Mouse (Mus musculus) left cerebral cortex, adult 2 months (tissue): ENCODE measurements around the gene Gm973. TPM values are rescaled to one million over a fixed set of nuclear protein-coding genes. Genes with fewer than 3 reads are reported as not detected.

Source experiments
- DNase-seq, 2 experiments: peaks; one replicate each; pipeline ENCODE4 v3.0.0; 2021 to 2022; ENCODE audit warnings: low spot score in 2 of 2, mixed read lengths in 1 of 2; ENCODE audit errors: extremely low spot score in 1 of 2
- H3K27ac ChIP-seq: fragments of 200-600 bp; 2 replicates; pipeline ENCODE4 v1.8.1; 2022
- H3K4me3 ChIP-seq: fragments of 200-600 bp; 2 replicates; pipeline ENCODE4 v1.8.1; 2022
- CTCF ChIP-seq: fragments of 200-600 bp; IDR thresholded peaks from 2 replicates; pipeline ENCODE4 v1.8.1; 2022; ENCODE audit warnings: antibody characterized with exemption, mild to moderate bottlenecking, moderate library complexity
- intact Hi-C: fragments of 180-260 bp; cut with DNase I; formaldehyde crosslinking; loops from one replicate; pipeline ENCODE4 v1.15.1; 2025
- total RNA-seq, 2 experiments: library from RNA; stranded (reverse); gene quantifications; 2 replicates each; pipeline ENCODE4 v1.2.3; 2021

The Gm973 gene
- total RNA-seq, 2 experiments from 2014 or later = 9.1 to 14.9 TPM

DNA sequence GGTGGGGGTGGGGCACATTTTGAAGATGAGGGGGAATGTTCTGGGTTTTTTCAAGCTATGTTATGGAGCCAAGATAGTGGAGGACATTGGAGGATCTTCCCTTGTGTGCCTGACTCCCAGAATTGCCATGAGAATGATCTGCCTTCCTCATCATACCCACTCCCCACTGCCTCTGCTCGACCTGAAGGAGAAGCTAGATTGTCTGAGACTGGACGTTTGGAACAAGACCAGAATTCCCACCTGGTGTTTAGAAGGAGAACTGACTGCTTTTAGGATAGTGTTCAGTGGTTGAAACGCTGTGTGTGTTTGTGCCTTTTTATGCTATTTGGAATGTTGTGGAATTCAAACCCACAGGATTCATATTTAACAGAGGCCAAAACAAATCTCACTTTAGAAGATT, 8.7 kb downstream of the Gm973 start:
- no peak for TF ChIP-seq CTCF
- no peak for DNase-seq
- H3K4me3 ChIP-seq = no peak overlapping the region
- intact Hi-C loops = no loop called here
- H3K27ac ChIP-seq = no peak overlapping the region

DNA sequence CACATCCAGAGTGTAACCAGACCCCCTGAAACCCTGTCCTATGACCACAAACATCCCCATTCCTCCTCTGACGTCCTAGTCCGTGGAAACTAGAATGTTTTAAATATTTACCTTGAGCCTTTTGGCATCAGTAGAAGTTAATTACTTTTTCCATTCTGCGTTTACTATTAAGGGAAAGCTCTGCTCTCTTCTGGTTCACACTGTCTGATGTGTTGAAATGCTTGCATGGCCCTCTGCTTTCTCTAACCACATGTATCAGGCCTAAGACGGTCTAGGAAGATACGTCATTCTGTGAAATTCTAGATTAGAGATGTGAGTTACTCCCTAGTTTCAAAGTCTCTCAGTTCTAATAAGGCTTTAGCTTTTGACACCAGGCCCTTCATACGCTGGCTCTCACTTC, 11.2 kb downstream of the Gm973 start:
- no peak for DNase-seq
- H3K27ac ChIP-seq = no peak overlapping the region
- intact Hi-C loops = no loop called here
- no peak for TF ChIP-seq CTCF
- H3K4me3 ChIP-seq = no peak overlapping the region

DNA sequence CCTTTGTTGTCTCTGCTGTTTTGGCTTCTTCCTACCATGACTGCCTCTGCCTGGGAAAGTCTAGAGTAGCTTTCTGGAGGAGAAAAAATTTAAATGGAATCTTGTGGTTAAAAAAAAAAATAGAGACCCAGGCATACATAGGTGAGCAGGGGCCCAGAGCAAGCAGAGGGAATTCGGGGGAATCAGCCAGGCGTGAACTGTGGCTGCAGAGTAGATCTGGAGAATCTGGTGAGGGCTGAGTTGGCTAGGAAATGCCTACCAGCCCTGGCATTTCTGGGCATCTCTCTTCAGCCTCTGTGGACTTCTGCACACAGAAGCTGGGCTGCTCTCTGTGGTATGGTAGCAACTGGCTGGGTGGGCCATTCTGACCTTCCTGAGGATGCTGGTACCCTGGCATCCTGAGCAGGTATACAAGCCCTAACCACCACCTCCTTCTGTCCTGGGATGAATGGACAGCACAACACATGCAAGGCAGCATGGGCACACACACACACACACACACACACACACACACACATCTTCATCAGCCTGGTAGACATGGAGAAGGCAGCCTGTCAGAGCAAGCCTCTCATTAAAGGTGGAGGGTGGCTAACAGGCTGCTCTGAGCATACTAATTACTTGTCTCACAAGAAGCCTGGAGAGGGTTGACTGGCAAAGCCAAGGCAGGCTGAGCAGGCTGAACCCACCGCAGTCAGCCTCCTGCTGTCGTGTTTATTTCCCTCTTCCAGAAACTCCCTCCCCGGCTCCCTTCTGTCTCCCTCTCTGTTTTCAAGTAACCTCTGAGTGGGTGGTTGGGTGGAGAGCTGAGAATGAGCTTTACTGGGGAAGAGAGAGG, 19.1 kb downstream of the Gm973 start:
- TF ChIP-seq CTCF = no peak
- H3K27ac ChIP-seq = no peak overlapping the region
- no peak overlapping the region for H3K4me3 ChIP-seq
- intact Hi-C loops = no loop called here
- DNase-seq = peak; percentile 31

DNA sequence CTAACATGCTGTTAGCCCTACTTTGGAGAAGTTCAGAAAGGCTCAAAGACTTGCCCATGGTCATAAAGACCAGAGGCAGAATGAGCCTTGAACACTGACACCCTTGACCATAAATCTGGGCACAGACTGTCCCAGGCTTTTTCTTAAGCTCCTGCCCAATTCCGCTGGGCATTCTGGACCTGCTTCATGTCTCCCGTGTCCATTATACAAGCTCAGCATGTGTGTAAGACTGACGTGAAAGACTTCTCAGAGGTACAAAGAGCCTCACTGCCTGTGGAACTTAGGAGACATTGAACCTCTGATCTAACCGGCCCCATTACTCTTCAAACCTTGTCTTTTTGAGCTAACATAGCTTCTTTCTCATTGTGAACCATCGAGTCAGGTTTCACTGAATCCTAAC, 22.3 kb downstream of the Gm973 start:
- intact Hi-C loops = no loop called here
- TF ChIP-seq CTCF = no peak

DNA sequence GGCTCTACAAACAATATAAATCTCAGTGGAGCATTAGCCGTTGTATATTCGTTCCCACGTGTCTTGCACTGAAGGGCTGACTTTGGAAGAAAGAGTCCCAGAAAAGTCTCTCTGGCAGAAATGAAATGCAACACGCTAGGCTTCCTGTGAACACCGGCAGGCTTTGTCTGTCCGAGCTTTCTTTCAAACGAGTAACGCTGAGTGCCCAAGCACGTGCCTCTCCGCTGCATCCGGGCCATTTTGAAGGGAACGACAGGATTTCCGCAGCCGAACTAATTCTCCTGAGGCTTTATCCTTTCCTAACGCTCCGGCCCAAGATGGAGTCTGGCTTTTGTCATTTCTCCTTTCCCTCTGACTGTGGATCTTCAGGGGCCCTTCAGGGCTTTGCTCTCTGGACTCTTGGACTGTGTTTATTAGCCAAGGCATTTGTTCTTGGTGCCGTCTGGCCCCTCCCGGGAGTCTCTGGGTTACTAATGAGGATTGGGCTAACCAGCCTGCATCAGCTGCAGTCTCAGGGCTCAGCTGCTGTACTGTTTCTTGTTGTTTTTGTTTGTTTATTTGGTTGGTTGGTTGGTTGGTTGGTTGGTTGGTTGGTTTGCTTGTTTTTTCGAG, 24.6 kb downstream of the Gm973 start:
- Histone ChIP-seq H3K27ac (no peak overlapping the region), H3K4me3 (no peak overlapping the region)
- DNase-seq = no peak
- TF ChIP-seq CTCF = no peak
- intact Hi-C loops = no loop called here

More for the DNA sequence above, 22.3 kb downstream of the Gm973 start:
- H3K4me3 ChIP-seq = no peak overlapping the region
- no peak overlapping the region for H3K27ac ChIP-seq
- DNase-seq = no peak

DNA sequence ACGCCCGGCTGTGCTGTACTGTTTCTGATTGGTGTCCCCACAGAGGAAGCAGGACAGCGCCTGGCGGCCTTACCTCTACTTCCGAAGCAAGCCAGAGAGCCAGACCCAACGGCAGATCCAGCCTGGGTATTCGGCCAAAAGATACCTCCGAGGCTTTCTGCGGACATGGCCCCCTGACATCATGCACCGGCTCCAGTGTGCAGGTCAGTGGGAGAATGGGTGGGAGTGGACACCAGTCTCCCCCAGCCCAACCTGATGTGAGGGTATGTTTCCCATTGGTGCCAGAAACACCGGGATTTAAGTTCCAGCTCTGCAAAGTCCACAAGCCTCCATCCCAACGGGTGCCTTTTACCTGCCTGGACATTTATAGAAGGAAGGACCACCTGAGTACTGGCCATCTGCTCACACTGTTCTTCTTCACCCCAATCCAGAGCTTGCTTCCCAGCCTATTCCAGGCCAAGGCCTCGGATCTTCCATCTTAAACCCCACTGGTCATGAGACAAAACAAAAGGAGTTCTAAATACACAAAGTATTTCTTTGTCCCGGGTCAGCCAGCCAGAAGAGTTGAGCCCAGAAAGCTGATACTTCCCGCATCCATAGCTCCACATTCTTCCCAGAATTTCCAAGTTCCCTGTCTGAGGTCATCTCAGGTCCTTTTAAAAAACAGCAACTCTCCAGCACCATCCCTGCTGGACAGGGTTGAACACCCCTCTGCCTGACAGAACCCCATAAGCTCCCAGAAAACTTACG, 25.4 kb downstream of the Gm973 start:
- no peak overlapping the region for H3K4me3 ChIP-seq
- DNase-seq = no peak

DNA sequence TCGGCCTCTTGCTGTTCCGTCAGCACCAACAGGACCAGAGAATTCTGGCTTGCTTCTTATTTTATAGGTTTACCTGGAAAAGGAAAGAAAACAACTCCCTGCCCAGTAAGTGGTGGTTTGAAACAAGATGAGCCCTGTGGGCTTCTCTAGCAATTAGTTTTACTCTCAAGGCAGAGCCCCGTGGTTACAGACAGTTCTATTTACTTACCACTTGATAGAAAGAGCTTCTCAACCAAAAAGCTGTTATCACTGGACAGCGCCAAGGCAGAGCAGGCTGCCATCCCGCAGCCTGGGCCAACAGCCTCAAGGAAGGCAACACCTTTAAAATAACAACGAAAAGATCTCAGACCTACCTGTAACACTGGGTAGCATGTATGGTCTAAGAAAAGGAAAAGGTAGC, 26.2 kb downstream of the Gm973 start:
- no peak for TF ChIP-seq CTCF
- DNase-seq = no peak
- intact Hi-C loops = no loop called here
- Histone ChIP-seq H3K4me3 (no peak overlapping the region), H3K27ac (no peak overlapping the region)

More for the DNA sequence above, 25.4 kb downstream of the Gm973 start:
- no peak overlapping the region for H3K27ac ChIP-seq
- intact Hi-C loops = no loop called here
- TF ChIP-seq CTCF = no peak

DNA sequence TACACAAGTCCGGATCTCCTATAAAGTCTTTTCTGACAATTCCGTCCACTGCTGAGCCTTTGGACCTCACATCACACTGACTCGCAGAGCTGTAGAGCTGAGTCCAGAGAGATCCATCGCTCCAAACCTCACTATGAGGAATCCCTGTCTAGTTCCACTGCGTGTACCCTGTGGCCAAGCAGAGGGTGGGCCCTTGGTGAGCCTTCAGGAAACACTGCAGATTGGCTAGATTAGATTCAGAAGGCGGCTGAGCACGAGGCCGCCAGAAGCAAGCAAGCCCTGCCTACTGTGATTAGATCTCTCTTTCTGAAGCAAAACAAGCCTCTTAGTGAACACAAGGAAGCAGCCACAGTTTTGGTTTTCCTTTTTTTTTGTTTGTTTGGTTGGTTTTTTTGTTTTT, 27.8 kb downstream of the Gm973 start:
- intact Hi-C loops = no loop called here
- no peak for TF ChIP-seq CTCF
- no peak overlapping the region for H3K27ac ChIP-seq
- DNase-seq = no peak
- no peak overlapping the region for H3K4me3 ChIP-seq

DNA sequence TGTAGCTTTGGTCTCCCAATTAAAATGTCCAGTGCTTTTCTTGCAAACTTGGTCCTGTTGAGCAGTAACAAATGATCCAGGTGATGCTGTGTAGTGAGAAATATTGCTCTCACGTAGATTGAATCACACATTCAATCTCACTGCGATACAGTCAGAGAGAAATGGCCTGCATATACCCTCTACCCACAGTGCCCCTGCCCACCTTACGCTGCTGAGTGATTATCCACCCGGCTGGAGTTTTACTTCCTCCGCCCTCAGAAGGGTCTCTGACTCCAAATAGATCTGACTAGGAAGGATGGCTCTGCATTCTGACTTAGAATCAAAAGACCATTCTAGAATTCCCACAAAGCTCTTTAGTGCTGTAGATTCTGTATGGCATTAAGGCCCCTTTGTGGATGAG, 32.4 kb downstream of the Gm973 start:
- DNase-seq = no peak

DNA sequence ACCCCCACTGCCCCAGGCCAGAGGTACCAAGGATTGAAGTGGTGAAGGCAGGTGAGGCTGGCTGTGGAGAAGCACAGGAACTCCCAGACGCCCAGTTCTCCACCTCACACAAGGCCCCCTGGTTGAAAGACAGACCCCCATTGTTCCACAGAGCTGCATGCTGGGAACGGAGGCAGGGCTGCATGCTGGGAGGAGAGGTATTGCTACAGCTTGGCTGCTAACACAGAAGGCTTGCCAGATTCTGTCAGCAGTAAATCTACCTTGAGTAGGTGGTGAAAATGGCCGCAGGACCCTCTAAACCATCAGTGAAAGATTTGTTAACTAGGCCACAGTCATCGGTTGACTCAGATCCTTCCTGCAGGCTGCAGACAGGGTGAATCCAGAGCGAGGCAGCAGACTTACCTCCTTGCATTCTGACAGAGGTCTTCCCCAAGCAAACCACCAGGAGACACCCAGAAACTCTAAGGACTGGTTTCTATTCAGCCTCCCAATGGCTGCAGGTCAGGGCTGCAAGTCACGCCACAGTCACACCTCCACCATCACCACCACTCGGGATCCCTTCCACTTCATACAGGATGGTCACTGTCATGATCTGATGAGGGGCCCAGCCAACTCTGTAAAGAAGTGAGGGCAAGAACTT, 33.1 kb downstream of the Gm973 start:
- no peak for TF ChIP-seq CTCF
- no peak for DNase-seq
- H3K27ac ChIP-seq = no peak overlapping the region
- intact Hi-C loops = no loop called here
- no peak overlapping the region for H3K4me3 ChIP-seq

More for the DNA sequence above, 32.4 kb downstream of the Gm973 start:
- TF ChIP-seq CTCF = no peak
- intact Hi-C loops = no loop called here
- Histone ChIP-seq H3K27ac (no peak overlapping the region), H3K4me3 (no peak overlapping the region)

DNA sequence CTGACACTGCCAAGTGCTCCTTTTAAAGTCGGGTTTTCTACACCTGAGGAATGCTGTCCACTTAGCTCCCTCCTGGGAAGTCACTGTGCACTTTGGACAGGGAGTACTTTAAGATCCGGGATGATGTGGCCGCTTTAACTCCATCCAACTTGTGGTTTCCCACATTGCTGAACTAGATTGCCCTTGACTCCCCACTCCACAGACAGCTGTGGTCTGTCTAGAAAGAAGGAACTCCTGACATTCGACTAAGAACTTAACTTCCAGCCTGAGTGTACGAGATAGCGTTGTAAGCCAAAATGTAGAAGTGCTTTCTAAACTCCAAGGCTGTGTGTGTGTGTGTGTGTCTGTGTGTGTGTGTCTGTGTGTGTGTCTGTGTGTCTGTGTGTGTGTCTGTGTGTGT, 34.2 kb downstream of the Gm973 start:
- Histone ChIP-seq H3K27ac (no peak overlapping the region), H3K4me3 (no peak overlapping the region)
- TF ChIP-seq CTCF = no peak
- intact Hi-C loops = no loop called here
- no peak for DNase-seq

DNA sequence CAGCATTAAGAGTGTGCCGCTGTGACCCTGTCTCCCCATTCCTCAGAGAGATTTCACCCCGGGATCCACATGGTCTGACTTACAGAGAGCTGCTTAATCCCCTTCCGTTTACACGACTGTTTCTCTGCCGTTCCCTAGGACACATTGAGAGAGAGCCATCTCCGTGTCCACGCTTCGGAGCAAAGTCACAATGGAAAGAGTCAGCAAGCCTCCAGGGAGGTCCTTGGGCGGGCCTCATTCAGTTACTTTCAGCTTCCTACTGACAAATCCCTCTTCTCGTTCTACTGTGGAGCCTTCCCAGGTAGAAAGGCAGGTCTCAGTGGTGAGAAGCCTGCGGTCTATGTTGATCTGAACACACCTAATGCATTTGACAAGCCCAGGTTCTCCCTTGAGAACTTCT, 34.9 kb downstream of the Gm973 start:
- intact Hi-C loops = no loop called here
- no peak for DNase-seq
- no peak overlapping the region for H3K4me3 ChIP-seq
- no peak overlapping the region for H3K27ac ChIP-seq
- no peak for TF ChIP-seq CTCF
